Mouse (Mus musculus) forebrain, embryonic 14.5 days (tissue): ENCODE measurements around the gene Arhgap31. TPM values are rescaled to one million over a fixed set of nuclear protein-coding genes. Genes with fewer than 3 reads are reported as not detected.

Experiments used
- ATAC-seq: fragments of 200-750 bp; cut with Nextera tagmentation; 2 replicates; pipeline ENCODE4 v1.8.0; 2017; ENCODE audit warnings: mild to moderate bottlenecking, moderate library complexity
- DNase-seq: peaks from one replicate; pipeline ENCODE4 v3.0.0-alpha.2; 2015; ENCODE audit warnings: low spot score
- H3K27ac ChIP-seq: fragments of 300-500 bp; sonication (generic); 2 replicates; pipeline ENCODE4 v1.5.1; 2014; ENCODE audit warnings: low read depth, mild to moderate bottlenecking, control low read depth, low read length, moderate library complexity
- H3K27me3 ChIP-seq: fragments of 300-500 bp; sonication (generic); replicated peaks from 2 replicates; pipeline ENCODE4 v1.6.1; 2014; ENCODE audit warnings: low read length, control low read depth, mixed read lengths; ENCODE audit not compliant: control insufficient read depth, insufficient read depth
- H3K36me3 ChIP-seq: fragments of 300-500 bp; sonication (generic); 2 replicates; pipeline ENCODE4 v1.6.1; 2014; ENCODE audit warnings: low read length, control low read depth; ENCODE audit not compliant: control insufficient read depth, insufficient read depth
- H3K4me1 ChIP-seq: fragments of 300-500 bp; sonication (generic); 2 replicates; pipeline ENCODE4 v1.6.1; 2014; ENCODE audit warnings: antibody characterized with exemption, low read length, control low read depth; ENCODE audit not compliant: control insufficient read depth, insufficient read depth
- H3K4me2 ChIP-seq: fragments of 300-500 bp; sonication (generic); 2 replicates; pipeline ENCODE4 v1.6.1; 2014; ENCODE audit warnings: mild to moderate bottlenecking, control low read depth, low read length
- H3K4me3 ChIP-seq: fragments of 300-500 bp; sonication (generic); 2 replicates; pipeline ENCODE4 v1.5.1; 2014; ENCODE audit warnings: low read depth, low read length, control low read depth
- H3K9ac ChIP-seq: fragments of 300-500 bp; sonication (generic); 2 replicates; pipeline ENCODE4 v1.6.1; 2014; ENCODE audit warnings: mild to moderate bottlenecking, low read length, control low read depth, moderate library complexity
- H3K9me3 ChIP-seq: fragments of 300-500 bp; sonication (generic); replicated peaks from 2 replicates; pipeline ENCODE4 v1.6.1; 2016; ENCODE audit warnings: low read length, control low read depth, mixed read lengths; ENCODE audit not compliant: control insufficient read depth
- WGBS: fragments of 180-500 bp; shearing (Covaris S2); extraction: QIAGEN DNeasy Blood & Tissue Kit; methylation state at CpG from one replicate; pipeline ENCODE4 v1.1.7; 2014; 5-methylcytosine and 5-hydroxymethylcytosine counted together
- polyA plus RNA-seq: library from polyadenylated mRNA; unstranded; fragments of >200 nt; fragmentation: Nextera tagmentation; extraction: Ambion mirVana; gene quantifications from 2 replicates; pipeline ENCODE4 v1.2.1, GENCODE M21; 2014

The Arhgap31 gene
- polyA plus RNA-seq, 1 experiment from 2014 or later: 2.5 TPM

DNA sequence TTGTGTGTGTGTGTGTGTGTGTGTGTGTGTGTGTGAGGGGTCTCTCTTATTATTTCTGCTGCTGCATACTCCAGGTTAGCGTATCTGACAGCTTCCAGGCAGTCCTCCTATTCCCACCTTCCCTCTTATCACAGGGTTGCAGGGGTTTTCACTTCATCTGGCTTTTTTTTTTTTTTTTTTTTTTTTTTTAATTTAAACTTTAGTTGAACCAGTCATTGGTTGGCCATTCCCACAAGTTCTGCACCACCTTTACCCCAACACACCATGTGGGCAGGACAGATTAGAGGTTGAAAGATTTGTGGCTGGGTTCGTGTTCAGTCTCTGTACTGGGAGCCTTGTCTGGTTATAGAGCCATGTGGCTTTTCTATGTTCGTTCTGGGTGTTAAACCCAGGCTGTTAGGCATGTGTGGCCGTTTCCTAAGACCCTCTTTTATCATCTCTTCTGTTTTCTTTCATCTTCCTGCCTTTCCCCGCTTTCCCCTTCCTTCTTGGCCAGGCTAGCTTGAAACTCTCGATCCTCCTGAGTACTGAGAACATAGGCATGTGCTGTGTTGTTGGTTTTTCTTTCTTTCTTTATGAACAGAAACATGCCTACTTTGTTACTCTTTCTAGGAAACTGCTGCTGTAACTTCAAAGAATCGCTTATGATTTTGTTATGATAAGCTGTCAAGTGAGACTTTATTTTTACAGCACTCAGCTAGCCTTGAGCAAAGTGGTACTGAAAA, 42.5 kb upstream of the Arhgap31 start:
- Histone ChIP-seq H3K36me3 (peaks cover 20% of the 10 kb centered on the region), H3K9ac (no peak overlapping the region), H3K4me2 (no peak overlapping the region), H3K4me1 (no peaks in the 10 kb centered on the region), H3K9me3 (no peaks in the 10 kb centered on the region), H3K4me3 (no peak overlapping the region), H3K27ac (no peak overlapping the region), H3K27me3 (no peaks in the 10 kb centered on the region)
- ATAC-seq: no peak
- DNase-seq: no peak
- 73% methylated on average over 7 of the region's 7 CpGs for WGBS

DNA sequence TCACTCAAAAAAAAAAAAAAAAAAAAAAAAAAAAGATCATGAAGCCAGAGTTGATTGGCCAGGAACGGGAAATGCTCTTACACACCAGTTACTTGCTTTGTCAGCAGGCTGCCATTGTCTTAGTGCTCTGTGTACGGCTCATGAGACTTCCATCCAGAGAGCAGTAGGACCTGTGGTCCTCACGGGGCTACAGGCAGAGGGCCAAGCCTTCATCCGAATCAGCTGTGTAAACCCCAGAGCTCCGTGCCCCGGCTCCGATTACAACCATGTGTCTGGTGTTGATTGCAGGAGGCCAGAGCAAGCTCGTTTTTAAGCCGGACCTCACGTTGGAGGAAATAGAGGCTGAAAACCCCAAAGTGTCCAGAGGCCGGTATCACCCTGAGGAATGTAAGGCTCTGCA, 40.6 kb upstream of the Arhgap31 start:
- peak; percentile 11 for DNase-seq
- H3K4me3 ChIP-seq: no peak overlapping the region
- H3K4me2 ChIP-seq: no peak overlapping the region
- 71% methylated on average over 11 of the region's 11 CpGs for WGBS
- no peaks in the 10 kb centered on the region for H3K9me3 ChIP-seq
- H3K36me3 ChIP-seq: peaks cover 16% of the 10 kb centered on the region
- ATAC-seq: no peak
- no peak overlapping the region for H3K27ac ChIP-seq
- no peak overlapping the region for H3K9ac ChIP-seq
- no peaks in the 10 kb centered on the region for H3K4me1 ChIP-seq
- H3K27me3 ChIP-seq: no peaks in the 10 kb centered on the region

DNA sequence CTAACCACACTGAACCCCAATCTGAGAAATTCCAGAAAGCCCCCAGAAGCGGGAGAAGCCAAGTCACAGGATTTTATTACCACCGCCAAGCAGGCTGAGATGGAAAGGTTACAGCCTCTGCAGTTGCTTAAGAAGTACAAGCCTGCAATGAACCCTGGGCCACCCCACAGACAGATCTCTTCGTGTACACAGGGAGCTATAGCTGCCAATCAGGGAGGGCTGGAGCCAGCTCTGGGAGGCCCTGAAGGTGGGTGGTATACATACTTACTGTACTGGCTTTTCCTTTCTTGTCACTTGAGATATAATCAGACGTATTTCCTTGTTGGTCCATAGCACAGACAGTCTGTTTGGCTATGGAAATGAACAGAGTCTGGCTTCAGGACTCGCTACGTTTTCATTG, 37.7 kb upstream of the Arhgap31 start:
- Histone ChIP-seq H3K9ac (no peak overlapping the region), H3K27ac (no peak overlapping the region), H3K36me3 (no peaks in the 10 kb centered on the region), H3K27me3 (no peaks in the 10 kb centered on the region), H3K4me3 (no peak overlapping the region), H3K4me1 (no peaks in the 10 kb centered on the region), H3K9me3 (no peaks in the 10 kb centered on the region), H3K4me2 (no peak overlapping the region)
- 85% methylated on average over 6 of the region's 6 CpGs for WGBS
- DNase-seq: no peak
- no peak for ATAC-seq

DNA sequence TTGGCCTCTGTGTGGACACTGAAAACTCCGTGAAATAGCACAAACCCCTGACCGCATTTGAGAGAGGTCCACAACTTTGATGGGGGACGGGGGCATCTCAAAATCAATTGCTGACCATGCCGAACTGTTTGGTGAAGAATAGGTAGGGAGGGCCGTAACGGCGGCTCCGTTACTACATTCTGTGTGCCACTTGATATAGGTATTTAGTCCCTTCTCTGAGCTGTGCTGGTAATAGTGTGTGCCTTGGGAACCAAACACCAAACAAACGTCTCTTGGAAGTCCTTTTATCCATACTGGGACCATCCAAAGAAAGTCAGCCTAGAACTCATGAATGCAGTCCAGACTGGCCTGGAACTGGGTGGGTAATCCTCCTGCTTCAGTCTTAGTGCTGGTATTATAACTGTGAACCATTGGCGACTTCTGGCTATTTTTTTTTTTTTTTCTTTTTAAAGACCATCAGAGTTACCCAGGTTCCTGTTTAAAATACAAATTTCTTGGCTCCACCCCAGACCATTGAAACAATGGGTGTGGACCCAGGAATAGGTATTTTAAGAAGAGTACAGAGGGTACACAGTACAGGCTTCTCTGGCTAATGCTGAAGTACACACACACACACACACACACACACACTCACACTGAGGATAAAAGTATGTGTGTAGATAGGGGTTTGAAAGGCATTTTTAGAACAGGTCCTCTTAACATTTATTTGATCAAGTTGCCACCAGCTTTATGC, 31.0 kb upstream of the Arhgap31 start:
- Histone ChIP-seq H3K4me2 (no peak overlapping the region), H3K9ac (no peak overlapping the region), H3K27me3 (no peaks in the 10 kb centered on the region), H3K9me3 (no peaks in the 10 kb centered on the region), H3K36me3 (no peaks in the 10 kb centered on the region), H3K27ac (no peak overlapping the region), H3K4me1 (no peaks in the 10 kb centered on the region), H3K4me3 (no peak overlapping the region)
- DNase-seq: no peak
- ATAC-seq: no peak
- 88% methylated on average over 10 of the region's 10 CpGs for WGBS

DNA sequence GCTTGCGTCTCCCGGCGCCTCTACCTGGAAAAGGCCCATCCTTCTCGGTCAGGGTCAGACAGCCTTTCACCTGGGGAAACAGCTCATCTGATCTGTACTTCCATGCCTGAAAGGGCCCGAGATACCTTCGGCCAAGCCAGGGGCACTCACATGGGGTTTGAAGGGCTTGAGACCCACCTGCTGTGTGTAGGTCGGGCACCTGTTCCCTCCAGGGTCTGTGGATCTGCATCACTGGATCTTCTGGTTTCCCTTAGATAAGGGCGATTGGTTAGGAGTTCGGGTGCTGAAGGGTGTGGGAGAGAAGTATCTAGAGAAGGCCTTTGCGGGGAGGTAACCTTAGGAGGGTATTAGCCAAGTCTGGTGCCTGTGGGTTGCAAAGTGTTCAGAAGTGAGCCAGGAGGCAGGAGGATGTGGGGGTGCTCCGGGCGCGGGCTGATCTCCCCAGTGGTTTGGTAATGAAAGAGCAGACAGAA, 29.6 kb upstream of the Arhgap31 start:
- Histone ChIP-seq H3K9me3 (no peaks in the 10 kb centered on the region), H3K4me3 (peak overlapping the region; percentile 75), H3K36me3 (no peaks in the 10 kb centered on the region), H3K9ac (peak overlapping the region; percentile 84), H3K27ac (peak overlapping the region; percentile 36; the same call in 1 of the 2 replicates), H3K4me1 (no peaks in the 10 kb centered on the region), H3K27me3 (no peaks in the 10 kb centered on the region), H3K4me2 (peak overlapping the region; percentile 75)
- DNase-seq (peak; percentile 34), ATAC-seq (peak; percentile 57)
- 0% methylated on average over 13 of the region's 13 CpGs for WGBS

DNA sequence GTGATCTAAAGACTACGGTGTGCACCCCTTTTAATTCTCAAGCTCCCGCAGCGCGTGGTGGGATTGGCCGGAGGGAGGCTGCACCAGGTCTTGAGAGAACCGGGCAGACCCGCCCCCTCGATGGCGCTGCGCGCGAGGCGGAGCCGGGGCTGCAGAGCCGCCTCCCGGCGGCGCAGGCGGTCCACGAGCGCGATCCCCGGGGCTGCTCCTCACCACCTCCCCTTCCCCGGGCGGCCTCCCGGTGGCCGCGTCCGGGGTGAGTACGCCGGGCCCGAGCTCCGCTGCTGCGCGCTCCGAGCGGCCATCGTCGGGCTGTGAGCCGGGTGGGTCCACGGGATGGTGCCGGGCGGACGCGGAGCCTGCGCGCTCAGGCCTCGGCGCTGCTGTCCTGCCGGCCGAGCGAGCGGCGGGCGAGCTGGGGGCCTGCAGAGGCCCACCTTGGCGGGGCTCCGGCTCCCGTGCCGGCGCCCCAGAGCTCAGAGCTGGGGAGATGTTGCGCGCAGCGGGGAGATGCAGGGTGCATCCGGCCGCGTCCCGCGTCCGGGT, 29.1 kb upstream of the Arhgap31 start, which contains the start of gene B4galt4:
B4galt4 (plus strand) TSS at position 152 of the 546 bp plus-strand sequence.
- Histone ChIP-seq H3K9ac (peak within 1 kb of the TSS; percentile 84), H3K27me3 (no peaks in the 10 kb centered on the region), H3K36me3 (no peaks in the 10 kb centered on the region), H3K27ac (peak within 1 kb of the TSS; percentile 36; the same call in 1 of the 2 replicates), H3K4me1 (no peaks in the 10 kb centered on the region), H3K9me3 (no peaks in the 10 kb centered on the region), H3K4me2 (peak within 1 kb of the TSS; percentile 75), H3K4me3 (peak within 1 kb of the TSS; percentile 75)
- peak; percentile 97 for ATAC-seq
- peak; percentile 80 for DNase-seq
- WGBS: 0% methylated on average over 64 of the region's 69 CpGs

DNA sequence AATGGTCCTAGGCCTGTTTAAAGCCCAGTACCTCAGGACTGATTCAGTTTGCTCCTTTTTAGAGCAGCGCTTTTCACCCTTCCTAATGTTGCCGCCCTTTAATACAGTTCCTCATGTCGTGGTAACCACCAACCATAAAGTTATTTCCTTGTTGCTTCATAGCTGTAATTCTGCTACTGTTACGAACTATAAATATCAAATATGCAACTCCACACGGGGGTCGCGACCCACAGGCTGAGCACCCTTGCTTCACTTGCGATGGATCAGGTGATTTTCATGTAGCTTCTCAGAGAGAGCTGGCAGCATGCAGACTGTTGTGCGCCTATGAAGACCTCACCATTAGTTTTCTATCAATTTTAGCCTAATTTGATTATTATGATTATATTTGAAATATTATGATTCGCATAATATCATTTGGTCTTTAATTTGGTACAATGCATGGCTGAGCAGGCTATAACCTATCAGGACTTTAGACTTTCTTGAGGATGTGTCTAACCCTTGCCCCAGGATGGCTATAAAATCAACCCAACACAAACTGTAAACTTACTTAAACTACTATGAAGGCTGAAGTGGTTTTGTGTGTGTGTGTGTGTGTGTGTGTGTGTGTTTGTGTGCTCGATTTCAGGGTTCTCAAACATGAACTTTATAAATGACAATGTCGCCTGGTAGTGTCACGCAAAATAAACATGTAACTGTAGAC, 28.3 kb upstream of the Arhgap31 start:
- WGBS: 89% methylated on average over 13 of the region's 13 CpGs
- Histone ChIP-seq H3K36me3 (no peaks in the 10 kb centered on the region), H3K27me3 (no peaks in the 10 kb centered on the region), H3K27ac (no peak overlapping the region), H3K4me1 (no peaks in the 10 kb centered on the region), H3K9me3 (no peaks in the 10 kb centered on the region), H3K9ac (no peak overlapping the region), H3K4me3 (peak overlapping the region; percentile 75), H3K4me2 (peak overlapping the region; percentile 75)
- no peak for ATAC-seq
- no peak for DNase-seq

DNA sequence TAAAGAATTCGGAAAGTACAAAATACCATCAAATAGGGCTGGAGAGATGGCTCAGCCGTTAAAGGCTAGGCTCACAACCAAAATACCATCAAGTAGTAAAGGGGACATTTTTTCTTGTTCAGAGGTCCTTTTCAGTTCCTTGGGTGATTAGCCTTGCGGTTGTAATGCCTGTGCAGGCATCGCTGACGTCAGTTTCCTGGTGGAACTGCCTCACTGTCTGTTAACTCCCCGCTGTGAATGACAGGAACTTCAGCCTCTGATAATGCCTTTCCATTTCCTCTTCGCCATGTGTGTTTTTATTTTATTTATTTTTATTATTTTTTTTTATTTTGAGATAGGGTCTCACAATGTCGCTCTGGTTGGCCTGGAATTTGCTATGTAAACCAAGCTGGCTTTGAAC, 17.8 kb upstream of the Arhgap31 start:
- Histone ChIP-seq H3K27me3 (no peaks in the 10 kb centered on the region), H3K9ac (no peak overlapping the region), H3K4me2 (no peak overlapping the region), H3K36me3 (no peaks in the 10 kb centered on the region), H3K4me1 (no peaks in the 10 kb centered on the region), H3K9me3 (no peaks in the 10 kb centered on the region), H3K27ac (no peak overlapping the region), H3K4me3 (no peak overlapping the region)
- no peak for ATAC-seq
- 63% methylated on average over 8 of the region's 8 CpGs for WGBS
- no peak for DNase-seq
